Comparison of ENCODE assay signal across 9 mouse cellular contexts in genomic region chr6:127888581-127888980, GRCm38 (mm10). TPM values are rescaled to one million over a fixed set of nuclear protein-coding genes. Genes with fewer than 3 reads are reported as not detected.
DNase-seq lines count a peak whose midpoint lies in the region; ATAC-seq lines count a peak whose summit lies in the region.
"Had no signal": no experiment of that assay in that cellular context is flagged by ENCODE, and none has a peak within 500 bp of the region (broad histone marks: within the 10 kb centered on the region; RNA-seq: fewer than 3 reads in every experiment).

No protein-coding gene starts in this region.

- H3K36me3 ChIP-seq in neural tube, embryonic 11.5 days (ENCODE audit: control insufficient read depth, insufficient read depth, low read length): no peaks in the 10 kb centered on the region
- H3K36me3 ChIP-seq in hindbrain, embryonic 10.5 days: no peaks in the 10 kb centered on the region
- no peaks in the 10 kb centered on the region for H3K36me3 ChIP-seq in midbrain, embryonic 10.5 days

- H3K4me3 ChIP-seq in neural tube, embryonic 11.5 days (ENCODE audit: low read depth, low read length): peak overlapping the region; percentile 49; the same call in 1 of the 2 replicates
- peak overlapping the region; percentile 67 for H3K4me3 ChIP-seq in hindbrain, embryonic 10.5 days
- H3K4me3 ChIP-seq in midbrain, embryonic 10.5 days: peak overlapping the region; percentile 62
- H3K4me3 ChIP-seq: erythroblast, embryonic 14.5 days had no signal

- no peaks in the 10 kb centered on the region for H3K27me3 ChIP-seq in neural tube, embryonic 11.5 days (ENCODE audit: control insufficient read depth, insufficient read depth, low read length)
- peaks cover 40% of the 10 kb centered on the region for H3K27me3 ChIP-seq in hindbrain, embryonic 10.5 days (ENCODE audit: insufficient read depth, poor library complexity, severe bottlenecking)
- peaks cover 41% of the 10 kb centered on the region for H3K27me3 ChIP-seq in midbrain, embryonic 10.5 days (ENCODE audit: low read depth, poor library complexity, severe bottlenecking)

- peak overlapping the region; percentile 84 for H3K4me2 ChIP-seq in neural tube, embryonic 11.5 days (ENCODE audit: low read depth)

- no peak for DNase-seq in neural tube, embryonic 11.5 days (ENCODE audit: low spot score)
- DNase-seq in neural tube, embryonic 10.5 days (ENCODE audit: extremely low spot score, low spot score): no peak
- DNase-seq in hindbrain, embryonic 10.5 days (ENCODE audit: low spot score): no peak
- no peak for DNase-seq in midbrain, embryonic 10.5 days (ENCODE audit: low spot score)
- no peak for DNase-seq in testis, postnatal 14 days (ENCODE audit: low spot score)
- no peak for DNase-seq in urinary bladder, postnatal 25 days (ENCODE audit: low spot score)
- no peak for DNase-seq in right cerebral cortex, postnatal 36 days (ENCODE audit: low spot score in 2 of 2)
- DNase-seq: thymus, postnatal 4 days had no signal

- no peak overlapping the region for H3K27ac ChIP-seq in neural tube, embryonic 11.5 days (ENCODE audit: low read depth, low read length)
- H3K27ac ChIP-seq in hindbrain, embryonic 10.5 days: peak overlapping the region; percentile 91
- peak overlapping the region; percentile 87; the same call in 1 of the 2 replicates for H3K27ac ChIP-seq in midbrain, embryonic 10.5 days (replicated peaks)

- peaks cover 9% of the 10 kb centered on the region for H3K4me1 ChIP-seq in neural tube, embryonic 11.5 days (ENCODE audit: control insufficient read depth, insufficient read depth, low read length)
- peaks cover 35% of the 10 kb centered on the region for H3K4me1 ChIP-seq in hindbrain, embryonic 10.5 days (replicated peaks)
- H3K4me1 ChIP-seq in midbrain, embryonic 10.5 days: peaks cover 31% of the 10 kb centered on the region

- ATAC-seq in neural tube, embryonic 11.5 days (ENCODE audit: insufficient read depth, low FRiP score, low TSS enrichment): no peak

- no peaks in the 10 kb centered on the region for H3K9me3 ChIP-seq in neural tube, embryonic 11.5 days (ENCODE audit: control insufficient read depth, low read length)
- H3K9me3 ChIP-seq in hindbrain, embryonic 10.5 days: no peaks in the 10 kb centered on the region
- H3K9me3 ChIP-seq in midbrain, embryonic 10.5 days (replicated peaks): peaks cover 5% of the 10 kb centered on the region; the same call in 1 of the 2 replicates

- 79% methylated on average over 3 of the region's 3 CpGs for WGBS in neural tube, embryonic 11.5 days
- 72% methylated on average over 3 of the region's 3 CpGs for WGBS in hindbrain, embryonic 10.5 days
- WGBS in midbrain, embryonic 10.5 days: 78% methylated on average over 3 of the region's 3 CpGs

- no peak overlapping the region; the same call in 1 of the 2 replicates for H3K9ac ChIP-seq in neural tube, embryonic 11.5 days (ENCODE audit: low read length)

RNA-seq across cellular contexts. Expression of gene Tspan11, which starts 1.2 kb away (rescaled TPM):
- polyA plus RNA-seq in neural tube, embryonic 11.5 days (2014; fragmentation: Nextera tagmentation; extraction: Ambion mirVana): 10.3 and 11.7 TPM in 2 replicates
- polyA plus RNA-seq in hindbrain, embryonic 10.5 days (2016; fragmentation: Nextera tagmentation; extraction: Ambion mirVana): 6.8 and 15.4 TPM in 2 replicates
- polyA plus RNA-seq in midbrain, embryonic 10.5 days (2016; fragmentation: Nextera tagmentation; extraction: Ambion mirVana): 4.7 and 9.1 TPM in 2 replicates
- polyA plus RNA-seq: erythroblast, embryonic 14.5 days had no signal
